Mouse (Mus musculus): ENCODE results near the gene Slc25a51. TPM values are rescaled to one million over a fixed set of nuclear protein-coding genes. Genes with fewer than 3 reads are reported as not detected.

Slc25a51 gene
- polyA plus RNA-seq, 1 experiment from 2014 or later = 87.3 TPM

DNA sequence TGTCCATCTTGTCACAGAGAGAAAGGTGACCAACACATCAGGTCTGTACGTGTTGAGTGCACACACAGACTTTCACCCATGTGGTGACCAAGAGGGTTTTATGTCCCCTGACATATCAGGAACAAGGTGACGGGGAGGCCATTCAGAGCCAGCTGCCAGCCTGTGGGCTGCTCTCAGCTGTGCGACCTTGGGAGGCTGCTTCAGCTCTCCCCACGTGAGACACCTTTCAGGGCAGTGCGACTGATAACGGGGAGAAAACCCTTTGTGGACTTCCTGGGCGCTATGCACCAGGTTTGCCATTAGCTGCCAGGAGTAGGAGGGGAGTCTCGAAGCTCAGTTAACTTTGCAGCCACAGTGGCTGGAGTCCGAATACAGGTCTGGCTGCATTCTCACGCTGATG, 14.1 kb upstream of the Slc25a51 start:
- no peaks in the 10 kb centered on the region for H3K9me3 ChIP-seq
- no peaks in the 10 kb centered on the region for H3K27me3 ChIP-seq (replicated peaks)
- H3K36me3 ChIP-seq = no peaks in the 10 kb centered on the region
- WGBS = 91% methylated on average over 10 of the region's 10 CpGs
- no peak overlapping the region for H3K27ac ChIP-seq
- ATAC-seq (ENCODE audit: low FRiP score, low read depth) = no peak
- H3K4me1 ChIP-seq = peaks cover 22% of the 10 kb centered on the region
- H3K4me3 ChIP-seq = no peak overlapping the region
- no peak overlapping the region for H3K4me2 ChIP-seq (replicated peaks)
- H3K9ac ChIP-seq = no peak overlapping the region

DNA sequence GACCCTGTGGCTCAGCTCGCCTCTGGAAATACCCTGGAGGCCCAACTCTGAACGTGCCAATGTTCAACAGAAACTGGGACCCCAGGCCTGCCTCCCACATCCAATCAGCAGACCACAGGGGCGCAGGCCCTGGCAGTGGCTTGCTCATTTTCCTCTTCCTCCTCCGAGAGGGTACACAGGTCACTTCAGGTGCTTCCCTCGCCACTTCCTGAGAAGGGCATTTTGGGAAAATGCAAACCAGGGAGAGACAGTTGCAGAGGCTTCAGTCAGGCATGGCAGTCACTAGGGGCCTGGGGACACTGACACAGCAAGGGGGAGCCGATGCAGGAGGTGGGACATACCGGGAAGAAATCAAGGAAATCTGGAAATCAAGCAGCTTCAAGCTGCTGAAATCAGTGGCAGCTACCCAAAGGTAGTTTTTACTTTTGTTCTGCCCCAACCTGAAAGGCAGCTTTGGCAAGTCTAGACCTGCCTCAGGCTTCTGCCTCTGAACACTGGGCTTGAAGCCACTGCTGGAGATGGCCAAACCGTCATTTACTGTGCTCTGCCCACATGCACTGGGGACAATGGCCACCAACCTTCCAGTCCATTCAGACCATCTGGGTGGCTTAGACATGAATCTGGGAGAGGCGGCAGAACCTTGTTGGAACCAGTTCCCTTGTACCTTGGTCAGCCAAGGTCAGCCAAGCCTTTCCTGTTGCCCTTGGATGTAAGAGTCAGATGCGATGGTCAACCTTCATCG, 13.1 kb upstream of the Slc25a51 start:
- peaks cover 15% of the 10 kb centered on the region for H3K4me1 ChIP-seq
- H3K4me3 ChIP-seq = no peak overlapping the region
- H3K27me3 ChIP-seq (replicated peaks) = no peaks in the 10 kb centered on the region
- H3K9me3 ChIP-seq = no peaks in the 10 kb centered on the region
- H3K27ac ChIP-seq = no peak overlapping the region
- H3K36me3 ChIP-seq = no peaks in the 10 kb centered on the region
- H3K4me2 ChIP-seq (replicated peaks) = no peak overlapping the region
- ATAC-seq (ENCODE audit: low FRiP score, low read depth) = no peak
- WGBS = 79% methylated on average over 11 of the region's 11 CpGs
- no peak overlapping the region for H3K9ac ChIP-seq

DNA sequence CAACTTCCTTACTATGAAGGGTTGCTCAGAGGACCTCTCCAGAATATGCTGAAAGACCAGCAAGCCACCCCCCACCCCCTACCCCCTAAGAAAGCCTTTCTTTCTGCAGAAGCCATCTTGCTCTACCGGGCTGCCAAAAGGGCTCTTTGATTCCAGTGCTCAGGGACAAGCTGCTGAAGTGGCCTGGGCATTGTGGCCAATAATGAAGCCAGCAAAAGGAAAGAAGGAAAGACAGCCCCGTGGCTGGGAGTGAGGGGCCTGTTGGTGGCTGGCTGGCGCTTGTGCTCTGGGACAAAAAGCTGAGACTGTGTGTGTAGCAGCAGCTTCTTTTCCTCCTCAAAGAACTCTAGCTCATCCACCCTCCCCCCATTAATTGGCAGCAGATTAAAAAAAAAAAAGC, 12.2 kb upstream of the Slc25a51 start:
- H3K36me3 ChIP-seq = no peaks in the 10 kb centered on the region
- H3K4me3 ChIP-seq = no peak overlapping the region
- no peak overlapping the region for H3K4me2 ChIP-seq (replicated peaks)
- H3K9me3 ChIP-seq = no peaks in the 10 kb centered on the region
- ATAC-seq (ENCODE audit: low FRiP score, low read depth) = no peak
- H3K4me1 ChIP-seq = peaks cover 15% of the 10 kb centered on the region
- no peak overlapping the region for H3K9ac ChIP-seq
- H3K27ac ChIP-seq = no peak overlapping the region
- 52% methylated on average over 3 of the region's 3 CpGs for WGBS
- H3K27me3 ChIP-seq (replicated peaks) = peaks cover 4% of the 10 kb centered on the region; the same call in 1 of the 2 replicates

DNA sequence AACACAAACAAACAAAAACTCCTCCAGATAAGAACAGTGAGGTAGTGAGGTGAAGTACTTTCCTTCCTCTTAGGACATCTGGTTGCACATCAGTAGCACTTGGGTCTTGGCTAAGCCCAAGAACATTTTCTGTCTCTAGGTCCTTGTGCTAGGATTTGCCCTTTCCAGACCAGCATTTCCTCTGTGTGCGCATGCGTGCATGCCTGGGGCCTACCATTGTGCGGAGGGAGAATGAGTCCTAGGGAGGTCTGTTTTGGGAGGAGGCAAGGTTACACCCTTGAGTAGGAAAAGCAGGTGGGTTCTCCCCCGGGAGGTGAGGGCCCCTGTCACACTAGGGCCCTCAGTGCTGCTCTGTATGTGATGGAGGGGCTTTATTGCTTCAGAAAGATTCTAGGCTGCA, 10.5 kb upstream of the Slc25a51 start:
- H3K4me1 ChIP-seq = peaks cover 13% of the 10 kb centered on the region
- 86% methylated on average over 4 of the region's 4 CpGs for WGBS
- no peak for ATAC-seq (ENCODE audit: low FRiP score, low read depth)

DNA sequence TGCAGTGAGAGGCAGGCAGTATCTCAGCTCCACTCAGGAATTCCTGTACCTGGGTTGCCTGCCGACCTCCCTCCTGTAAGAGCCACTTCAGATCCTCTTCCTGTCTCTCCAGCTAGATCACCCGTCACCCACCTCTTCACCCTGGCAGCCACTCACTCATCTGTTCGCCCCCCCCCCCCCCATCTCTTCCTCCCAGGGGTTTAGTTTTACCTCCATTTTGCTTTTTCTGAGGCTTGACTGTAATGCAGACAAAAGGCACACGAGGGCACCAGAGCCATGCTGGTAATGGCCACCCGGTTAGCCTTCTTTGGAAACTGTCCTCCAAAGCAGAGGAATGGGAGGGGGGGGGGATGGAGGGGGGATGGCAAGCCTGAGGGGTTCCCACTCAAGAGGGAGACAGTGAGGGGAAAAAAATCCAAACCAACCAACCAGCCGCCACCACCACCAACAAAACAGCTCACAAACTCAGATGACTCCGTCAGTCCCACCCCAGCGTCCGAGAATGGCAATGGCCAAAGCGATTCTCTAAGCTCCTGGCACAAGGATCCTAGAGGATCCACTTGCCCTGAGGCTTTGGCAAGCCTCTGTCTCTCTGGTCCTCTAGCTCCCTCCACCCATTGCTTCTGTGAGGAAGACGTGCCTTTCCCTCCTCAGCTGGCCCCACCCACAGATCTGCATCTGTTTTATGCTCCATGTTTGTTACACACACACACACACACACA, 9.8 kb upstream of the Slc25a51 start:
- Histone ChIP-seq H3K27me3 (replicated peaks) (peaks cover 4% of the 10 kb centered on the region; the same call in 1 of the 2 replicates), H3K9me3 (no peaks in the 10 kb centered on the region), H3K36me3 (no peaks in the 10 kb centered on the region), H3K9ac (no peak overlapping the region), H3K4me3 (no peak overlapping the region), H3K27ac (no peak overlapping the region), H3K4me1 (peaks cover 8% of the 10 kb centered on the region; the same call in 1 of the 2 replicates), H3K4me2 (replicated peaks) (peak overlapping the region; percentile 31)
- WGBS = 23% methylated on average over 10 of the region's 11 CpGs
- ATAC-seq (ENCODE audit: low FRiP score, low read depth) = peak; percentile 59

More for the DNA sequence above, 10.5 kb upstream of the Slc25a51 start:
- Histone ChIP-seq H3K9ac (no peak overlapping the region), H3K4me3 (no peak overlapping the region), H3K27ac (no peak overlapping the region), H3K4me2 (replicated peaks) (no peak overlapping the region), H3K36me3 (no peaks in the 10 kb centered on the region), H3K27me3 (replicated peaks) (peaks cover 4% of the 10 kb centered on the region; the same call in 1 of the 2 replicates), H3K9me3 (no peaks in the 10 kb centered on the region)

DNA sequence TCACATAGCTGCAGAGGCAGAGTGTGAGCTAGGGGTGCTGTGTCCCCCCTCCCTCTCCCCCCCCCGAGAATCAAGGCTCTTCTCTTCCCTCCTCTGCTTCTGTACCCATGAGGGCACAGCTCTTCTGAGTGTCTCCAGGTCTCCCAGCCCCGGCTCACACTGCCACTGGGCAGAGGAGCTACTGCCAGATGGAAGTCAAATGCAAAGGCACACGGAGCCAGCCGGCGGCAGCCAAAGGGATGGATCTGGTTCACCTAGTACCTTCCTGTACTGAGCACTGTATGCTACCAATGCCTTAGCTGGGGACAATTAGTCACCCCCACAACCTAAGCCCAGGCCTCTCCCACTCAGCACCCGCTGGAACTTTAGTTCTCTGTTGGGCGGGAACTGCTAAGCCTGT, 7.7 kb upstream of the Slc25a51 start:
- no peak for ATAC-seq (ENCODE audit: low FRiP score, low read depth)
- H3K27ac ChIP-seq = no peak overlapping the region
- 75% methylated on average over 7 of the region's 7 CpGs for WGBS
- peaks cover 4% of the 10 kb centered on the region; the same call in 1 of the 2 replicates for H3K27me3 ChIP-seq (replicated peaks)
- no peaks in the 10 kb centered on the region for H3K9me3 ChIP-seq
- no peaks in the 10 kb centered on the region for H3K36me3 ChIP-seq
- no peak overlapping the region for H3K4me2 ChIP-seq (replicated peaks)
- peaks cover 8% of the 10 kb centered on the region; the same call in 1 of the 2 replicates for H3K4me1 ChIP-seq
- H3K4me3 ChIP-seq = no peak overlapping the region
- no peak overlapping the region for H3K9ac ChIP-seq

DNA sequence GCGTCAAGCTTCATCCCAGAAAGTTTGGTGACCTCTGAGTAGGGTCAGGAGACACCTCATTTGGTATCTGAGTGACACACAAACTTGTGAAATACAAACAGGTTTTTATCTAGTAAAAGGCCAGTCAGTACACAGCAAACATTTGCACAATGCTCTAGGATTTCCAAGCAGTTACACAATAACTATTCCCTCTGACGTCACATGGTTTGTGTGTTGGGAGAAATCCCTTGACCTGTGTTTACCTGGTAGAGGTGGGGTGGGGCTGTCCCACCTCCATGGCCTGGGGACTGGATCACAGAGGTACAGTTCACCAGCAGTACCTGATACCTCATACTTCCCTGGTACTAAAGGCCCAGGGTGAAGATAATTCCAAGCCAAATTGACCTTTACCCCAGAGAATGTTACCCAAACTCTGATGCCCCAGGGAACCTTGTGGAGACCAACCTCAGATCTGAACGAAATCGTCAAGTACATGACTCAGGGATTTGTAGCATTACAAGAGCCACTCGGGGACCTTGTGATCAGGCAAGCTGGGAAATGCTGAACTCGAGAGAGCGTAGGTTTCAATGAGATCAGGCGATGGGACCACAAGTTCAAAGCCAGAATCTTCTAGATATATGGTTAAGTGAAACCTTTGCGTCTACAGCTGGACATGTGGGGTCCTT, 5.2 kb upstream of the Slc25a51 start:
- Histone ChIP-seq H3K36me3 (no peaks in the 10 kb centered on the region), H3K4me1 (peaks cover 9% of the 10 kb centered on the region), H3K4me2 (replicated peaks) (no peak overlapping the region), H3K27me3 (replicated peaks) (peaks cover 4% of the 10 kb centered on the region; the same call in 1 of the 2 replicates), H3K9ac (no peak overlapping the region), H3K9me3 (no peaks in the 10 kb centered on the region), H3K4me3 (no peak overlapping the region), H3K27ac (no peak overlapping the region)
- WGBS = 90% methylated on average over 9 of the region's 9 CpGs
- ATAC-seq (ENCODE audit: low FRiP score, low read depth) = no peak

DNA sequence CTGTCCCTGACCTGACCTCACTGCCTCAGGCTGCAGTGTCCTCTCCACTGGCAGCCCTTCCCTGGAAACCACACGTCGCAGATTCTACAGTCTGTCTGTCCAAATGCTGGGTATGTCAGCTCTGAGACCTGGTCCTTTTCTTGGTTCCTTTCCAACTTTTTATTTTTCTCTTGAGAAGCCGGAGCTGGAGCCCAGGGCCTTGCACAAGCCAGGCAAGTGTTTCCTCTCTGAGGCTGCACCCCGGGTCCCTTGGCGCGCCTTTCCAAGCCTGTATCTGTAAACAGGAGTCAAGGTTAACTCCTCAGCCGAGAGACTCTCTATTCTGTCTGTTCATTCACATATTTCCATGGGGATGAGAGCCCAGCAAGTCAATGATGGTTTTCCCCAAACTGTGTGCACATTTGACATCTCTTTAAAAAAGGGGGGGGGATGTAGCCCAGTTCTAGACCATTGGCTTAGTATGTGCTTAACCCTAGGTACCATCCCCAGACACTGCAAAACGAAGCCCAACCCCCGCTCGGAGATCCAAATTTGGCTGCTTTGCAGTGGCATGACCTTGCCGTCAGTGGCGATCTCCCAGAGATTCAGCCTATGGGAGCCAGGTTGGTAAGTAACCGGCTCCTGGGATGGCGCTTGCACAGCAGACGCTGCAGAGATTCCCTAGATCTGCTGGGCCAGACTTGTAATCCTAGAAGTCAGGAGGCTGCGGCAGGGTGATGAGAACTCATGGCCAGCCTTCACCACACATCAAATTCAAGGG, 4.0 kb upstream of the Slc25a51 start:
- Histone ChIP-seq H3K27ac (no peak overlapping the region), H3K36me3 (no peaks in the 10 kb centered on the region), H3K4me2 (replicated peaks) (no peak overlapping the region), H3K4me1 (peaks cover 7% of the 10 kb centered on the region), H3K9me3 (no peaks in the 10 kb centered on the region), H3K9ac (no peak overlapping the region), H3K4me3 (no peak overlapping the region), H3K27me3 (replicated peaks) (peaks cover 4% of the 10 kb centered on the region; the same call in 1 of the 2 replicates)
- no peak for ATAC-seq (ENCODE audit: low FRiP score, low read depth)
- 74% methylated on average over 16 of the region's 16 CpGs for WGBS

DNA sequence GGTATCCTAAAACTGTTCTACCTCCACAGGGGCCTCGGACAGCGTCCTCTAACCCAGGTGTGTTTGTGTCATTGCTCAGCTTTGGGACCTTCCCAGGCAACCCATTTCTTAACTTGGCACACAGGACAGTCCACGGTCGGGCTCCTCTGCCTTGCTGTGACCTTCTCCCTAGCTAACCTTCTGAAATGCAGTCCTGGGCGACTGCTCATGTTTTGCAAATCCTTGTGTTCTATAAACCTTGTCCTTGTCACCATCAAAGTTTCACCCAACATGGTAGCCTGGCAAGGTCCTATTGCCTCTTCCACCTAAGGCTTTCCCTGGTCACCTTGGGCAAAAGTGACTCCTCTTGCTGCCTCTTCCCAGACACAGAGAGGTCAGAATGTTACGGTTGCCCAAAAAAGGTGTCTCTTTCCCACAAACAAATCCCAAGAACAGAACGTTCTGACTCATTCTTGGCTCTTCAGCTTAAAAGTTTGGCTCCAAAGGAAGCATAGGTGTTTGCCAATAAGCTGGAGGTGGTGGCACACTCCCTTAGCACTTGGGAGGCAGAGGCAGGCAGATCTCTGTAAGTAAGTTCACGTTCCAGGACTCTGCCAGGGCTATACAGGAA, 2.7 kb upstream of the Slc25a51 start:
- no peak overlapping the region for H3K9ac ChIP-seq
- no peak for ATAC-seq (ENCODE audit: low FRiP score, low read depth)
- no peaks in the 10 kb centered on the region for H3K9me3 ChIP-seq
- no peak overlapping the region for H3K4me3 ChIP-seq
- no peak overlapping the region for H3K4me2 ChIP-seq (replicated peaks)
- no peak overlapping the region for H3K27ac ChIP-seq
- peaks cover 2% of the 10 kb centered on the region; the same call in 1 of the 2 replicates for H3K27me3 ChIP-seq (replicated peaks)
- no peaks in the 10 kb centered on the region for H3K36me3 ChIP-seq
- peaks cover 20% of the 10 kb centered on the region for H3K4me1 ChIP-seq
- 90% methylated on average over 8 of the region's 8 CpGs for WGBS

DNA sequence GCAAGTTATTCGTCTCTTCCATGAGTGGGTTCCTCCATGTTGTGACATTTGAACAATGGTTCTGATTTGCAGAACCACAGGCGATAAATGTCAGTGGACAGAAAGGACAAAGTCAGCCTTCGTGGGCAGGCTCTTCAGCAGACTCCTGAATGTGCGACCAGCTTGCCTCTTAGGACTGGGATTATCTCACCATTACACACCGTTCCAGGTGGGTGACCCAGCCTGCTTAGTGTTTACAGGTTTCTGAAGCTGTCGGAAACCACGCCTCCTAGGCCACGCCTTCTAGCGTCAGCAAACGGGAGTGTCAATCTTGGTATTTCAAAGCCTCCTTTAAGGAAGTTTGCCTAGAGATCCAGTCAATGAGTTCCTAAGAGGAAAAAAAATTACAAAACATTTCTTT, 704 bp upstream of the Slc25a51 start:
- 1% methylated on average over 10 of the region's 10 CpGs for WGBS
- Histone ChIP-seq H3K4me2 (replicated peaks) (peak overlapping the region; percentile 78), H3K36me3 (no peaks in the 10 kb centered on the region; the same call in 1 of the 2 replicates), H3K9ac (peak overlapping the region; percentile 95), H3K27ac (no peak overlapping the region), H3K9me3 (no peaks in the 10 kb centered on the region), H3K4me3 (peak overlapping the region; percentile 69), H3K4me1 (peaks cover 22% of the 10 kb centered on the region), H3K27me3 (replicated peaks) (no peaks in the 10 kb centered on the region)
- peak; percentile 21; the same call in 1 of the 2 replicates for ATAC-seq (ENCODE audit: low FRiP score, low read depth)

DNA sequence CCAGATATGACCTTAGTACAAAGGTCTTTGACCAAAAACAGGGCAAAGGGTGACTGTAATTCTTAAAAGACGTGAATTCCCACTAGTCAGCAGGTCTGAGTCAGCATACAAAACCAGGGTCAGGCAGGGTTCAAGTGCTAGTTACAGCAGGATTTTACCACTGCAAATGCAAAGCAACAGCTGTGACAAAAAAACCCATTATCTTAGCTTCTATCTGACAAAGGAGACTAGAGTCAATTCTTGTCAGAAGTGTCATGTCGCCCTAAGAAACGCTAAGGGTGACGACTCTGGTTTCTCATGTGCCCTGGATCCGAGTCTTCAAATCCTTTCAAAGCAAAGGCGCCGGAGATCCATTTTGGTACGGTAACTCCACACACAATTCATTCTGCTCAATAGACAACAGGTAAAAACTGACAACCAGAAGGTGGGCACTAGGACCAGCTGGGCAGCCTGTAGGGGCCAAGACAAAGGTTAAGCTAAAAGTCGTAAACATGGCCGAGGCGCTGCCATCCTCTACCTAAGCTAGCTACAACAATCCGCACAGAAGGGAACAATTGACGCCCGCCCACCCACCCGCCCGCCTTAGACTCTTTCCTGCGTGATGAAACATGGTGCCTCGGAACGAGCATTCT, 747 bp downstream of the Slc25a51 start:
- H3K36me3 ChIP-seq = peaks cover 14% of the 10 kb centered on the region
- peak overlapping the region; percentile 78 for H3K4me2 ChIP-seq (replicated peaks)
- H3K27ac ChIP-seq = peak overlapping the region; percentile 88; the same call in 1 of the 2 replicates
- no peaks in the 10 kb centered on the region for H3K27me3 ChIP-seq (replicated peaks)
- no peaks in the 10 kb centered on the region for H3K9me3 ChIP-seq
- ATAC-seq (ENCODE audit: low FRiP score, low read depth) = peak; percentile 51; the same call in 1 of the 2 replicates
- H3K4me3 ChIP-seq = peak overlapping the region; percentile 69
- peak overlapping the region; percentile 95 for H3K9ac ChIP-seq
- H3K4me1 ChIP-seq = peaks cover 22% of the 10 kb centered on the region
- WGBS = 2% methylated on average over 19 of the region's 19 CpGs

Data from neural tube, embryonic 12.5 days (tissue).